Mouse (Mus musculus) bone marrow macrophage, adult 2 months (primary cell): ENCODE measurements around the gene Cyp24a1. TPM values are rescaled to one million over a fixed set of nuclear protein-coding genes. Genes with fewer than 3 reads are reported as not detected.

ENCODE experiments used
- H3K27ac ChIP-seq: 2 replicates; pipeline ENCODE4 v1.5.1; 2012; ENCODE audit warnings: low read depth, low read length; ENCODE audit not compliant: insufficient read depth
- H3K4me1 ChIP-seq: 2 replicates; pipeline ENCODE4 v1.6.1; 2012; ENCODE audit warnings: low read length; ENCODE audit not compliant: control insufficient read depth, insufficient read depth
- H3K4me3 ChIP-seq: 2 replicates; pipeline ENCODE4 v1.5.1; 2012; ENCODE audit warnings: mild to moderate bottlenecking, low read length, moderate library complexity; ENCODE audit not compliant: insufficient read depth
- CTCF ChIP-seq: IDR thresholded peaks from 2 replicates; pipeline ENCODE4 v1.5.1; 2012; ENCODE audit warnings: low read depth, mild to moderate bottlenecking, low read length, moderate library complexity
- POLR2A ChIP-seq: IDR thresholded peaks from 2 replicates; pipeline ENCODE4 v1.6.1; 2012; ENCODE audit warnings: mild to moderate bottlenecking, low read depth, low read length, borderline replicate concordance
- polyA plus RNA-seq: library from polyadenylated mRNA; stranded (reverse); fragments of >200 nt; gene quantifications from 2 replicates; pipeline ENCODE4 v1.2.4, GENCODE M21; 2012; ENCODE audit not compliant: missing spikeins, insufficient read depth, insufficient read length

Gene Cyp24a1
- polyA plus RNA-seq, 1 experiment, result not detected

DNA sequence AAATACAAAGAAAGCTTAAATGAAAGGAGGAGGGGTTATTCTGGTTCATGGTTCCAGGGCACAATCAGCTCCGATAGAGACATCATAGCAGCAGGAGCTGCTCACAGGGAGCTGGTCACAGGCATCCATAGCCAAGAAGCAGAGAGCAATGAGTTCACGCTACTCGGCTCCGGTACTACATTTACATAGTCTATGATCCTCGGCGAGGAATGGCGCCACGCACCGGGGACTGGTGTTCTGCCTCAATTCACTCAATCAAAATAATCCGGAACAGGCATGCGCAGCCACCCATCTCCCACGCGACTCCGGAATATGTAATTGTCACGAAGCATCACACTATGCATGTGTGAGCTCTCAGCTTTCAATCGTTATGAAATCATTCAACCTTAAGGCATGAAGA is 31.1 kb upstream of the Cyp24a1 start:
- H3K27ac ChIP-seq, result no peak overlapping the region
- H3K4me3 ChIP-seq, result no peak overlapping the region
- TF ChIP-seq POLR2A, result no peak
- TF ChIP-seq CTCF, result no peak
- no peaks in the 10 kb centered on the region for H3K4me1 ChIP-seq

DNA sequence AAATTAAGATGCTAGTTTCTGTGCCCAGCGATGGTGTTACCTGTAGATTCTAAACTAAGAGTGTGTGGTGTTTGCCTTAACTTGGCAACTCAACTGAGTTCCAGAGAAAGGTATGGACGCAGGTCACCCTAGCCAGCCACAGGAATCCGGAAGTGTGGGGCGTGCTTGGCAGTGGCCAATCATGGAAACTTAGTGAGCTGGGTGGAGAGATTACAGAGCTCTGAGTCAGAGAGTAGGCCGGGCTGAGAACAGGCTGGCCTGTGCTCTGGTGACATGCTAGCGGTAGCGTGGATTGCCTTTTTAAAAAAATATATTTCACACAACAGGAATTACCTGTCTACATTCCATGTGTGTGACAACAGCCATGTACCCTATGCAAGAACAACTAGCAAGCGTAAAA is 29.6 kb upstream of the Cyp24a1 start:
- TF ChIP-seq POLR2A (no peak), CTCF (no peak)
- H3K27ac ChIP-seq, result no peak overlapping the region
- H3K4me1 ChIP-seq, result no peaks in the 10 kb centered on the region
- H3K4me3 ChIP-seq, result no peak overlapping the region

DNA sequence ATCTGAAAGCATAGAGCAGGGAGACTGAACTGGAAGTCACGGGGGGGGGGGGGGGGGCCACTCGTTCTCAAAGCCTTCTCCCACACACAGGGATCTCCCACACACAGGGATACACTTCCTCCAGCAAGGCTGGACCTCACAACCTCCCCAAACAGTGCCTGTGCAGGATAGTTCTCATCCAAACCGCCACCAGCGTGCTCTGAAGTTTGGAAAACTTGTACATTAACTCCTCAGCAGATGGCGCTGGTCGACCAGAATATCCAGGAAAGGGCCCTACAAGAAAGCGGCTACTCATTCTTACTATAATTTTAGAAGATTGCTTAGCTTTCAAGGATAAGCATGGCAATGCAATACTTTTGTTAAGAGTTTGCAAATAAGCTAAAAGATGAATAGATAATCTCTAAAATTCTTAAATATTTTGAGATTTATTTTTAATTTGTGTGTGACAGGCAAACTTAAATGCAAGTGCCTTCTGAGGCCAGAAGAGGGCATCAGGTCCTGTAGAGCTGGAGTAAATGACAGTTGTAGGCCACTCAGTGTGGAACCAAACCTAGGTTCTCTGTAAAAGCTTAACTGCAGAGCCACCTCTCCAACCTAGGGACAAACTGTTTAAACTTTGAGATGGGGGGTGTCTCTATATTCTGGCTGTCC is 23.5 kb upstream of the Cyp24a1 start:
- TF ChIP-seq POLR2A, result no peak
- 0 out of 2 replicates have a peak, but pooled peaks have one; percentile 18 for TF ChIP-seq CTCF
- Histone ChIP-seq H3K4me3 (no peak overlapping the region), H3K4me1 (no peaks in the 10 kb centered on the region), H3K27ac (no peak overlapping the region)

DNA sequence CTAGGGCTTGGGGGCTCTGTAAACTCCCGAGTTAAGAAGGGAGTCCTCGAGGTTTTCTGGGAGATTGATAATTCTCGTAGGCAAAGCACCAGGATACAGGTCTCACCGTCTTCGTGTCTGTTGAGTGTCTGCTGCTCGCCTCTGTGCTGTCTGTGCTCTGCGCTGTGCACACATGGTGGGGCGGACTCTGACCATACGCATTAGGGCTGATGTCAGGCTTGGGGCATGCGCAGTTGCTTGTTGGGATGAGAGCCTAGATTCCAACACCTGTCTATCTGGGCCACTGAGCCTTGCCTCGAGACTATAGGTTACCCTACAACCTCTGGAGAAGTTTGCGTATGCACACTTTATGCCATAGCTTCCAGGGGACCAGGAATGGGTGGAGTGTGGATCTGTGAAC is 16.8 kb upstream of the Cyp24a1 start:
- no peak overlapping the region for H3K27ac ChIP-seq
- H3K4me3 ChIP-seq, result no peak overlapping the region
- peaks cover 8% of the 10 kb centered on the region; the same call in 1 of the 2 replicates for H3K4me1 ChIP-seq
- no peak for TF ChIP-seq POLR2A
- TF ChIP-seq CTCF, result no peak

DNA sequence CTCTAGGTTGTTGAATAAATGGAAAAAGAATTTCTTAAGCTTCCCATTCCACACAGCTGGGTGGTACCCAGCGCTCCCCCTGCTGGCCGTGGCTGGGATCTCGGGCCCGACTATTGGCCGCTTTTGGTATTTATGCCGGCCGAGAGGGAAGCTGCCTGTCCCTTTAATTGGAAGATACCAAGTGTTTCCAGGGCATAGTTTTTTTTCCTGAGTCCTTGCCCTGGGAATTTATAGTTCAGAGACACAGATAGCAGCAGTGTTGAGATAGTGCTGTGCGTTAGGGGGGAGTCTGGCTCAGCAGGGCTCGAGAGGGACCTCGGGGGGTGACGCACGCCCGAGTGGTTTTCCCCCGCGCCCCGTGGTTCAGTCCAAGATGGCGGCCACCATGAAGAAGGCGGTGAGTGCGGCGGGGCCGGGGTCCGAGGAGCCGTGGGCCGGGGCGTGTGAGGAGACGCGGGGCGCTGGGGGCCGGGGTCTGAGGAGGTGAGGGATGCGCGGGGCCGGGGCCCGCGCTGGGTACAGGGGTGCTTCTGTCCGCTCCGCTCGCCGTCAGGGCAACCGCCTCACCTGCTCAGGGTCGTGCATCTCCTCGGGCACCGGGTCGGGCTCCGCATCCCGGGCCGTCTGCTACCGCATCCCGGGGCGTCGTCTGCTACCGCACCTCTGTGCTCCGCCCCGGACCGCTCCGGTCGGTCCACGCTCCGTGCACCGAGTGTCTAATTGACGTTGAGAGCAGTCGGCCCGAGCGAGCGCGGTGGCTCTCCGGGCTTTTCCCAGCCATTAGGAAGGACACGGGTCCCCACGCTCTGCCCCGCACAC is 14.3 kb upstream of the Cyp24a1 start:
- Histone ChIP-seq H3K4me3 (peak overlapping the region; percentile 88), H3K27ac (peak overlapping the region; percentile 85), H3K4me1 (peaks cover 8% of the 10 kb centered on the region; the same call in 1 of the 2 replicates)
- TF ChIP-seq POLR2A (no peak), CTCF (peak; percentile 74)

DNA sequence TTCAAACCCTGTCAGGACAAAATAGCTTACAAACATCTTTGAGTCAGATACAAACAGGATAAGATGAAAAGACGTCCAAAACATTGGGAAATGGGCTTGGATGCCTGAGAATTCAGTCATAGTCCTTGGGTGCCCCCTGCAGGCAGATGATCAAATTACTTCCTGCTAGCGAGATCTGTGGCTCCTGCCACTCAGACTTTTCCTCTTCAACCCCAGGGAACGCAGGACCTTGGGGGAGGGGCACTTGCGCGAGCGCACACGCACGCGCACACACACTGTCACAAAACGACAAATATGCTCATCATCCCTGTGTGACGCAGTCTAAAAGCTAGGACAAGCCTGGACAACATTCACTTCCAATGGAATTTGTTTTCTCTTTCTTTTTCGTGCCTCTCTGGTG is 11.9 kb upstream of the Cyp24a1 start:
- H3K27ac ChIP-seq, result no peak overlapping the region
- TF ChIP-seq POLR2A (no peak), CTCF (peak; percentile 37; the same call in 1 of the 2 replicates)
- H3K4me3 ChIP-seq, result peak overlapping the region; percentile 34
- peaks cover 8% of the 10 kb centered on the region; the same call in 1 of the 2 replicates for H3K4me1 ChIP-seq

DNA sequence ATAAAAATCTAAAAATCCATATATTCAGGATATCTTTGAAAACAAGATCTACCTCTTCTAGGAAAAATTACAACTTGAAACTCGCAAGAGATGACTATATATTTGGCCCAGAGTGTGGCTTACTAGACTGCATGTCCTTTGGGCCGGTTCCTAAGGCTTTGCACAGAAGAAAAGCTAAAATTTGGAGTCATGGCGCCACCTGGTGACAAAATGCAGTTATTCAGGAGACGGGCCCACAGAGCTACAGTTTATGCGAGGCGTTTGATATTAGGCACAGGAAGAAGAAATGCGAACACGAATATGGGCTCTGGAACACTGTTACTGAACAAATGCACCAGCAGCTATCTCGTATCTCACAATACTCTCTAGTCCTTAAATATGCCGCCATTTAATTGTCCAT is 10.8 kb upstream of the Cyp24a1 start:
- Histone ChIP-seq H3K4me1 (peaks cover 5% of the 10 kb centered on the region; the same call in 1 of the 2 replicates), H3K4me3 (no peak overlapping the region), H3K27ac (no peak overlapping the region)
- TF ChIP-seq CTCF (peak; percentile 69), POLR2A (no peak)

DNA sequence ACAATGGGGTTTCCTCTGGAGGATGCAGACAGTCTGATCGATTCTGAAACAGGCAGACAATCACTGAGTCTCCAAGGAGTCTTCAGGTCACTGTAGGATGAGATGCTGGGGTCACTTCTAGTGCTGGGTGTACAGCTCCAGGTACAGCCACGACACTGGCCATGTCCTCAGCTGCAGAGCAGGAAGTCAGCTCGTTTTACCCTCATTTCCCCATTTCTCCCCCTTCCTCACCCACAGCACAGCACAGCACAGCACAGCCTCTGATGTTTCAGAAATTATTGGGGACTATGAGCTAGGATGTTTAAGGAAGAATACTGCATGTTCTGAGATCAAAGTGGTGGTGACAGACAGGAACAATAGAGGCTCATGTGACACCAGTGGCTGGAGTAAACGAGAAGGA is 7.0 kb upstream of the Cyp24a1 start:
- Histone ChIP-seq H3K27ac (no peak overlapping the region), H3K4me1 (no peaks in the 10 kb centered on the region), H3K4me3 (no peak overlapping the region)
- no peak for TF ChIP-seq CTCF
- no peak for TF ChIP-seq POLR2A

DNA sequence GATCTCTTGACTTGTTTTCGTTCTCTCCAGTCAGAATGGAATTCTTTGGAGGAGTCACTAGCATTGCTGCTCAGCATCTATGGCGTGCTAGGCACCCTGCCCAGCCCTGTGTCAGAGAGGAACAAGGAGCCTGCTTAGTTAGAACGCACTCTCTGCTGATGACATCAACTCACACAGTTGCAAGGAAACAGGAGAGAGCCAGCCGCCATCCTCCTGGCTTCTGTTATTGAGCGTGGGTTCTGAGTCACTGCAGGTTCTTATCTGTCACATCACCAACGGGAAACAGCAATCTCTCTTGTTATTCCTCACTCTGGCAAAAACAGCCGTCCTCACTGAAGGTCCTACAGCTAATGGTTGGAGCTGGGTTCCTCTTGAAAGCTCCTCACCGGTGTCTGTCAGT is 6.4 kb upstream of the Cyp24a1 start:
- H3K4me3 ChIP-seq, result no peak overlapping the region
- no peaks in the 10 kb centered on the region for H3K4me1 ChIP-seq
- H3K27ac ChIP-seq, result no peak overlapping the region
- TF ChIP-seq CTCF (no peak), POLR2A (no peak)

DNA sequence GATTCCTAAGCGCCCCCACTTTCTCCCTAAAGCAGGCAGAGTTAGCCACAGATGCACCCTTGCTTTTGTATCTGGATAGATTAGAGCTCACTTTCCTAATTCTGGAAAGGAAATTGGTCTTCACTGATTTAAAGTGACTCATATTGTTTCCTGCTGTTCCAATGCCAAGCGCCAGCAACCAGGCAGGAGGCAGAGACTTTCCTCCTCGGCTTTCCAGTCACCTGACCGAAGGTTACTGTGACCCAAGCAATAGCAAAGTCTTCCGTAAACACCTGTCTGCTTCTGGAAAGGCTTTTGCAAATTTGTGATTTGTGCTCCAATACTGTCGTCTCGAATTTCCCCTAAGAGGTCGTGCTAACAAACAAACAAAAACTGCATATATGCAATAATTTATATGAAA is 1.1 kb upstream of the Cyp24a1 start:
- Histone ChIP-seq H3K27ac (no peak overlapping the region), H3K4me1 (no peaks in the 10 kb centered on the region), H3K4me3 (no peak overlapping the region)
- no peak for TF ChIP-seq POLR2A
- TF ChIP-seq CTCF, result no peak
